Mouse (Mus musculus) embryo, embryonic 10.5 days (tissue): ENCODE data around the gene C2cd4b.

ENCODE experiments used
- DNase-seq: peaks from one replicate; pipeline ENCODE4 v3.0.0-alpha.2; 2015; ENCODE audit warnings: low spot score

The C2cd4b gene

GRCm38 (mm10) chr9:67759163-67759955 is at the start of gene C2cd4b:
C2cd4b (plus strand) TSS chr9:67759437.
- DNase-seq = peak; percentile 43

- DNase-seq = peak; percentile 88
These were observed 48.0 kb upstream of the C2cd4b start for GRCm38 (mm10) chr9:67711051-67711877.

DNA sequence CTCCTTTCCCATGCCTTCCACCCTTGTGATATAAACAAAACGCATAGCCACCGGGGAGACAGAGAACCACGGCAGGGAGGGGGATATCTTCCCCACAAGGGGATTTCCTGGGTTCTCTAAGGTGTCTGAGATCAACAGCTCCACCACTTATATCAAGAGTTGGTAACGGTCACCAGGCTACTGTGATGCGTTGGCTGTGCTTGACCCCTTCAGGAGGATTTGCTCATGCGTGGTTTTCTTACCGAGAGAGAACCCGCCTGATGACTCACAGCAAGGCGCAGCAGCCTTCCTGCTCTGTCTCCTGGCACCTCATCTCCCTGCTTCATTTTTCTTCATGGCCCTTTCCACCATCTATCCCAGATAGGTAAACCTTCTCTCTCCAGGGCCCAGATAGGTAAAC is 47.1 kb upstream of the C2cd4b start:
- no peak for DNase-seq

GRCm38 (mm10) chr9:67717081-67717480 is 42.2 kb upstream of the C2cd4b start:
- DNase-seq = no peak

DNA sequence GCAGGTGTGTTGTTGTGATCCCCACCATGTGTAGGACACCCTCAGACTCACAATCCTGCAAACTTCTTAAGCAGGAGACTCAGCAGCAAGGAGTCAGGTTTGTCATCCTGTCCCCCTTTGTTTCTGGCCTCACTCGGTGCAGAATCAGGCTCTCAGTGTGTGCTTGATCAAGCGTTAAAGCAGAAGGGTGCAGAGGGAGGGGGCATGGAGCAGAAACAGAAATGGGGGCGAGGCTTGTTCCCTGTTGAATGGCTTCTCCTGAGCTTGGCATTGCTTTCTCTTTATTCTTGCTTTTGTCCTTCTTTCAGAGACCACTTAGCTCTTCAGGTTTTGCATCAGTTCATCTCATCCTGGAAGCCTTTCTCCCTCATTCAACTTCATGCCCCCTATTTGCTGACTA is 40.6 kb upstream of the C2cd4b start:
- DNase-seq = no peak

DNA sequence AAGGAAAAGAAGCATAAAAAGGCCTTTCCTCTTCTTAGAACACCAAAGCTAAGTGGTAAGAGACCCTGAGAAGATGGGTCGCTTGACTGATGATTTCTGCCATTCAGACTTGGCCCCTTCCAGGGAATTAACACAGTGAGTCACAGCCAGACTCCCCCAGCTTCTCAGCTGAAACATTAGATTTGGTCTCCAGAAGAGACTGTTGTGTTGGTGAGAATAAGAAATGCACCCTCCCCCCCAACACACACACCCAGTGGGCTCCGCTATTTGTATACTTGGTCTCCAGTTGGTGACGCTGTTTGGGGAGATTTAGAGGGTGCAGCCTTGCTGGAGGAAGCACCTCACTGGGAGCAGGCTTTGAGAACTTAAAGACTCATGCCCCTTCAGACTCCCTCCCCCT is 39.1 kb upstream of the C2cd4b start:
- DNase-seq = no peak

- DNase-seq = no peak
These were observed 36.9 kb upstream of the C2cd4b start for GRCm38 (mm10) chr9:67722378-67722777.

- DNase-seq = no peak
These were observed 34.0 kb upstream of the C2cd4b start for GRCm38 (mm10) chr9:67725196-67725595.

GRCm38 (mm10) chr9:67733716-67734115 is 25.5 kb upstream of the C2cd4b start:
- no peak for DNase-seq

DNA sequence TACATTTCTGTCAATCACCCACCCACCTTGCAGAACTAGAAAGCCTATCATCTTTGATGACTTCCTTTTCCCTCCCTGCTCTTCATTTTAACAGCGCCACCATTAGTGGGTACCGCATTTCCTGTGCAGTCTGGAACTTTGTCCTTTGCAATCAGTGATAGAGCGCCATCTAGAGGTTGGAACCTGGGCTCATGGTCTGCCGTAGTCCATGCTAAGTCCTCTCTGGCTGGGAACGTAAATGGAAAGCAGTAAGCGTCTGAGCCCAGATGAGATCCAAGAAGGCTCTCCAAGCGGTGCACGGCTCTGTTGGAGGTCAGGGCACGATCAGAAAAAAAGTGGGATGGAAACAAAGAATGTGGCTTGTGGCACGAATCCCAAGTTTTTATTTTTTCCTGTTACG is 23.8 kb upstream of the C2cd4b start:
- DNase-seq = peak; percentile 74

GRCm38 (mm10) chr9:67741256-67741655 is 18.0 kb upstream of the C2cd4b start:
- DNase-seq = no peak

- no peak for DNase-seq
These were observed 5.6 kb upstream of the C2cd4b start for GRCm38 (mm10) chr9:67753411-67754182.

GRCm38 (mm10) chr9:67754713-67755112 is 4.5 kb upstream of the C2cd4b start:
- no peak for DNase-seq

GRCm38 (mm10) chr9:67758686-67759085 is 551 bp upstream of the C2cd4b start:
- DNase-seq = peak; percentile 87

- DNase-seq = peak; percentile 80
These were observed 923 bp downstream of the C2cd4b start for GRCm38 (mm10) chr9:67759956-67760764.

DNA sequence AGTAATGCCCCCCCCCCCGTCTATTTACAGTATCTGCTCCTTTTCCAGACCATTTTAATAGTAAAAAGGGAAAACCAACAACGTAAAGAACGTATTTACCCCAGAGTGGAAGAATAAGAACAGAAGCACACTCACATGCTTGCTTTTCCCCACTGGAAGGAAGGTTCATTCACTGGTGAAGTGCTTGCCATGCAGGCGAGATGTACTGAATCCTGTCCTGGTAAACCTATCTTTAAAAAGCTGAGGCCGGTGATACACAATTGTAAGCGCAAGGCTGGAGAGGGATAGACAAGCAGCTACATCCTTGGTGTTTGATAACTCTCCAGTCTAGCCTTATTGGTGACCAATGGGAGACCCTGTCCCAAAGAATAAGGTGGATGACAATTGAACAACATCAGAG is 1.8 kb downstream of the C2cd4b start:
- peak; percentile 12 for DNase-seq

- DNase-seq = no peak
These were observed 4.1 kb downstream of the C2cd4b start for GRCm38 (mm10) chr9:67763326-67763725.

DNA sequence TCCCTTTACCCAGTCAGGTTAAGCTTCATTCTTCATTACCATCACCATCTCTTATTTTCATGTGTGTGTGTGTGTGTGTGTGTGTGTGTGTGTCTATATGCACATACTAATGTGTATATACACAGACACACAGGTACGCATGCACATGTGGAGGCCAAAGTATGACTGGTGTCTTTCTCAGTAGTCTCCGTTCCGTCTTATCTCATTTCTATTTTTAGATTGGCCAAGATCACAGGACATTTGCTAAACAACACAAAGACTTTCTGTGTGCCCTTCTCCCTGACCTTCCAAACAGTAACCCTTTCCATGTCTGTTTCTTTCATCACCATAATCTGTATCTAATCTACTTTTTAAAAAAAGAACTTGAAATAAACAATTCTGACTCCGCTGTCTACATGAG is 7.2 kb downstream of the C2cd4b start:
- DNase-seq = no peak

DNA sequence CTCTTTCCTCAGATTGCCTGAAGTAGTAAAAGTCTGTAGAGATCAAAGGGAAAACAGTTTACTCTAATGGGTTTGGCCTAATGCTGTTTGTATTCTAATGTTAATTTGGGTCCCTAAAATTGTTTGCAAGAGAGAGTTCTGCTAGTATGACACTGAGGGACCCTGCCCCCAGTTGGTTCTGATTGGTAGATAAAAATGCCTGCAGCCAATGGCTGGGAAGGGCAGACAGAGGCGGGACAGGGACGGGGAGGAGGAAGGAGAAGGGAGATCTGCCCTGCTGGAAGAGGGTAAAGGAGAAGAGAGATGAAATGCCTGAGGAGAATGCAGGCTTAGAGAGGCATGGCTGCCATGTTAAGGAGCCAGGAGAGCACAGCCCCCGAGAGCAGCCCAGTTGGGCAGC is 7.7 kb downstream of the C2cd4b start:
- peak; percentile 19 for DNase-seq

- DNase-seq = no peak
These were observed 9.6 kb downstream of the C2cd4b start for GRCm38 (mm10) chr9:67768843-67769242.

DNA sequence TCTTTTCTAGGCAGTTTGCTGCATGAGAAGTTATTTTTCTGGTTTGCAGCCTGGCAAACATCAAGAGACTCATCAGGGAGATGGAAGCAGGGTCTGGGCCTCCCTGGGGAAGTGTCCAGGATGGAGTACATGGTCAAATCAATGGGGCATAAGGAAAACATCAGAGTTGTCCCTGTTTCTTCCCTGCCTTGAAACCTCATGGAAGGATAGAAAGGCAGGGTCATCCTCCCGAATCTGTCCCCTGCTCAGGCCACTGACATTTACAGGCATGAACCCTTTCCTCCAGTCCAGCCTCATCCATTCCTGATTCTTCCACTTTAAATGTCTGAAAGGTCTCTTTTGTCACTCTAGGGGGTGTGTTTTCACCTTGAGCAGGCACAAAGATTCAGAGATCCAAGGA is 10.2 kb downstream of the C2cd4b start:
- DNase-seq = no peak

- no peak for DNase-seq
These were observed 12.1 kb downstream of the C2cd4b start for GRCm38 (mm10) chr9:67771293-67771692.
